Mouse (Mus musculus) neutrophil, adult 83 days (primary cell): ENCODE measurements around the gene Pold3. TPM values are rescaled to one million over a fixed set of nuclear protein-coding genes. Genes with fewer than 3 reads are reported as not detected.

Experiments used
- total RNA-seq, 2 experiments: library from RNA; stranded (reverse); gene quantifications; one replicate each; pipeline ENCODE4 v1.2.4; 2023

The Pold3 gene
- 10 to 100 TPM; 53.8 to 60.8 TPM for total RNA-seq

DNA sequence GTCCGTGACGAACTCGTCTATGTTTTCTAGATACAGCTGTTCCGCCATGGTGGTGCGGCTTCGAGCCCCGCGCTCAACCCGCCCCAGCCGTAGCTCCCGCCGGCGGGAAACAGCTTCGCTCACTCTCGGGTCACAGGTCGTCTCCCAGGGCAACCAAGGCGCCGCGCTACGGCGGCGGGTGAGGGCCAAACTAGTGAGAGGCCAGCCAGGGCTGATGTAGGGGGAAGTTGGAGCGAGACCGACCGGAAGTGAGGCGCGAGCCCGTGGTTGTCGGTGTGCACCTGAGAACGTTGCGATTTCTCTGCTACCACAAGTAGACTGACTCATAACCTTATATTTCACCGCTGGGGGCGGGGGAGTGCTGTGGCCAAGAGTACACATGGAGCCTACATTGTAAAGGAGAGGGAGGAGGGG, at the start of gene Pold3:
TSS of gene Pold3 (minus strand) at position 190 of the 414 bp plus-strand sequence.

DNA sequence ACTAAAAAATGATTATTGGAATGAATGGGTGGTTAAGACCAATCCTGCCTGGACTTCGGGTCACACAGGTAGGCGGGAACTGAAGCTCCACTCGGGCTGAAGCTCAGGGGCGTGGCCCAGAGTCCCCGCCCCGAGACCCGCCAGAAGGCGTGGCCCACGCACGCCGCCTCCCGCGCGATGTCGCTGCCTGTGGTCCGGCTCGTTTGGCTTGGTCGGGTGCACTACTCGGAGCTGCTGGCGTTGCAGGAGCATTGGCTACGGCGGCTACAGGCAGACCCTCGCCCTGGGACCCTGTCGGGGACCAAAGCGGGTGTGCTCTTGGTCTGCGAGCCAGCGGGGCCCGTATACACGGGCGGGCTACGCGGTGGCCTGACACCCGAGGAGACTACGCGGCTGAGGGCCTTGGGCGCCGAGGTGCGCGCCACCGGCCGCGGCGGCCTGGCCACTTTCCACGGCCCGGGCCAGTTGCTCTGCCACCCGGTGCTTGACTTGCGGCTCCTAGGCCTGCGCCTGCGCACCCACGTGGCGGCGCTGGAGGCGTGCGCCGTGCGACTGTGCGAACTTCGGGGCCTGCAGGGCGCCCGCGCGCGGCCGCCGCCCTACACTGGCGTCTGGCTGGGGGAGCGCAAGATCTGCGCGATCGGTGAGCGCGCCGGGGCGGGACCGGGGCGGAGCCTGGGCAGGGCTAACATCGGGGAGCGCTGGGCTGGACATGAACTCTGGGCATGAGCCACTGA, 37.9 kb upstream of the Pold3 start, which contains the start of gene Lipt2:
TSS of gene Lipt2 (plus strand) at position 173 of the 737 bp plus-strand sequence.

Other genes starting within 250 kb of the Pold3 start
- gene Rnf169, start 141.1 kb downstream of the Pold3 start, total RNA-seq = 10 to 100 TPM; 27.5 to 39.1 TPM
- under 1 TPM in 1 of 2 experiments, not detected in 1; 0.22 TPM for gene Chrdl2, start 115.4 kb downstream of the Pold3 start, total RNA-seq
- gene Lipt2, start 37.7 kb upstream of the Pold3 start, total RNA-seq = 1 to 10 TPM; 2.6 to 2.9 TPM
- gene Kcne3, start 54.9 kb upstream of the Pold3 start, total RNA-seq = 10 to 100 TPM; 16.8 to 24.7 TPM
- 1 to 10 TPM; 8.7 to 9.1 TPM for gene Pgm2l1, start 105.8 kb upstream of the Pold3 start, total RNA-seq
- gene P4ha3, start 164.0 kb upstream of the Pold3 start, total RNA-seq = not detected